ENCODE assay signal across 22 mouse cellular contexts in genomic region chr6:136967466-136967865, GRCm38 (mm10). TPM values are rescaled to one million over a fixed set of nuclear protein-coding genes. Genes with fewer than 3 reads are reported as not detected.
DNase-seq lines count a peak whose midpoint lies in the region; ATAC-seq and TF ChIP-seq lines count a peak whose summit lies in the region.
"Had no signal": no experiment of that assay in that cellular context is flagged by ENCODE, and none has a peak within 500 bp of the region (broad histone marks: within the 10 kb centered on the region; RNA-seq: fewer than 3 reads in every experiment).

No protein-coding gene starts in this region.

- H3K27me3 ChIP-seq in heart, postnatal 0 days (ENCODE audit: control insufficient read depth, insufficient read depth, low read length), result no peaks in the 10 kb centered on the region
- no peaks in the 10 kb centered on the region for H3K27me3 ChIP-seq in limb, embryonic 10.5 days (ENCODE audit: low read depth, poor library complexity, severe bottlenecking)
- no peaks in the 10 kb centered on the region for H3K27me3 ChIP-seq in forebrain, postnatal 0 days (ENCODE audit: insufficient read depth, low read length)
- H3K27me3 ChIP-seq in forebrain, embryonic 15.5 days, result no peaks in the 10 kb centered on the region
- H3K27me3 ChIP-seq: embryonic facial prominence, embryonic 12.5 days; kidney, embryonic 15.5 days; limb, embryonic 12.5 days; midbrain, embryonic 13.5 days had no signal

- no peak for TF ChIP-seq CTCF in heart, postnatal 0 days (IDR thresholded peaks at IDR 0.05; ENCODE audit: low read depth)
- no peak for TF ChIP-seq CTCF in forebrain, postnatal 0 days (IDR thresholded peaks at IDR 0.05; ENCODE audit: low read depth)

- ATAC-seq in heart, postnatal 0 days (ENCODE audit: insufficient read depth, low read depth), result no peak
- no peak for ATAC-seq in forebrain, postnatal 0 days
- ATAC-seq in forebrain, embryonic 15.5 days (replicated peaks), result no peak
- ATAC-seq: hindbrain, postnatal 0 days; midbrain, embryonic 13.5 days had no signal

- no peak for DNase-seq in heart, postnatal 0 days (ENCODE audit: low spot score)
- no peak for DNase-seq in heart, postnatal 25 days (ENCODE audit: low spot score)
- DNase-seq in 416B (ENCODE audit: low read depth) (peak; percentile 83), R1 (ENCODE audit: low read depth, low spot score) (peak; percentile 84)
- no peak for DNase-seq in limb, embryonic 10.5 days (ENCODE audit: low spot score)
- no peak for DNase-seq in forebrain, postnatal 0 days
- DNase-seq in cerebellum, adult 11 months, result no peak
- DNase-seq: cerebellum, adult 11-12 months; cerebellum, postnatal 36 days; heart, adult 2 months; heart, postnatal 14 days; lung, adult 18-20 months; lung, postnatal 36 days; right cerebral cortex, postnatal 14 days had no signal

- no peak overlapping the region for H3K4me2 ChIP-seq in heart, postnatal 0 days (ENCODE audit: low read depth, low read length)
- H3K4me2 ChIP-seq in forebrain, postnatal 0 days (ENCODE audit: low read depth), result no peak overlapping the region
- no peak overlapping the region for H3K4me2 ChIP-seq in forebrain, embryonic 15.5 days (replicated peaks)
- H3K4me2 ChIP-seq: embryonic facial prominence, embryonic 12.5 days; kidney, embryonic 15.5 days; limb, embryonic 12.5 days; midbrain, embryonic 13.5 days had no signal

- 0 out of 2 replicates have a peak overlapping the region, but pooled peaks have one; percentile 35 for H3K27ac ChIP-seq in heart, postnatal 0 days (ENCODE audit: low read depth)
- peak overlapping the region; percentile 50; the same call in 1 of the 2 replicates for H3K27ac ChIP-seq in limb, embryonic 10.5 days
- H3K27ac ChIP-seq in forebrain, postnatal 0 days (ENCODE audit: low read depth, low read length), result no peak overlapping the region
- H3K27ac ChIP-seq in forebrain, embryonic 15.5 days (replicated peaks), result no peak overlapping the region
- H3K27ac ChIP-seq: embryonic facial prominence, embryonic 12.5 days; heart, adult 2 months; hindbrain, postnatal 0 days; kidney, embryonic 15.5 days; limb, embryonic 12.5 days; midbrain, embryonic 13.5 days had no signal

- H3K9ac ChIP-seq in heart, postnatal 0 days (replicated peaks; ENCODE audit: low read depth, low read length), result no peak overlapping the region
- no peak overlapping the region for H3K9ac ChIP-seq in forebrain, postnatal 0 days
- no peak overlapping the region for H3K9ac ChIP-seq in forebrain, embryonic 15.5 days (replicated peaks)
- H3K9ac ChIP-seq: embryonic facial prominence, embryonic 12.5 days; kidney, embryonic 15.5 days; limb, embryonic 12.5 days; midbrain, embryonic 13.5 days had no signal

- no peaks in the 10 kb centered on the region for H3K9me3 ChIP-seq in heart, postnatal 0 days (replicated peaks; ENCODE audit: control insufficient read depth, low read length)
- H3K9me3 ChIP-seq in limb, embryonic 10.5 days (replicated peaks), result no peaks in the 10 kb centered on the region
- H3K9me3 ChIP-seq in forebrain, postnatal 0 days (ENCODE audit: low read length), result no peaks in the 10 kb centered on the region
- H3K9me3 ChIP-seq in forebrain, embryonic 15.5 days, result no peaks in the 10 kb centered on the region
- H3K9me3 ChIP-seq: embryonic facial prominence, embryonic 12.5 days; kidney, embryonic 15.5 days; limb, embryonic 12.5 days; midbrain, embryonic 13.5 days had no signal

- no peak for TF ChIP-seq EP300 in heart, postnatal 0 days (IDR thresholded peaks at IDR 0.05; ENCODE audit: low read depth)

- no peaks in the 10 kb centered on the region for H3K4me1 ChIP-seq in heart, postnatal 0 days (ENCODE audit: control insufficient read depth, insufficient read depth)
- H3K4me1 ChIP-seq in limb, embryonic 10.5 days, result peaks cover 5% of the 10 kb centered on the region
- no peaks in the 10 kb centered on the region for H3K4me1 ChIP-seq in forebrain, postnatal 0 days (ENCODE audit: insufficient read depth)
- H3K4me1 ChIP-seq in forebrain, embryonic 15.5 days, result no peaks in the 10 kb centered on the region
- H3K4me1 ChIP-seq: embryonic facial prominence, embryonic 12.5 days; kidney, embryonic 15.5 days; midbrain, embryonic 13.5 days had no signal

- WGBS in heart, postnatal 0 days, result 68% methylated on average over 4 of the region's 4 CpGs
- 77% methylated on average over 4 of the region's 4 CpGs for WGBS in limb, embryonic 10.5 days
- WGBS in forebrain, postnatal 0 days, result 57% methylated on average over 4 of the region's 4 CpGs
- 61% methylated on average over 4 of the region's 4 CpGs for WGBS in forebrain, embryonic 15.5 days

- H3K36me3 ChIP-seq in heart, postnatal 0 days (replicated peaks; ENCODE audit: control insufficient read depth, insufficient read depth, low read length), result no peaks in the 10 kb centered on the region
- H3K36me3 ChIP-seq in limb, embryonic 10.5 days, result no peaks in the 10 kb centered on the region
- H3K36me3 ChIP-seq in forebrain, postnatal 0 days (ENCODE audit: insufficient read depth), result no peaks in the 10 kb centered on the region
- no peaks in the 10 kb centered on the region for H3K36me3 ChIP-seq in forebrain, embryonic 15.5 days
- H3K36me3 ChIP-seq: embryonic facial prominence, embryonic 12.5 days; kidney, embryonic 15.5 days; limb, embryonic 12.5 days; midbrain, embryonic 13.5 days had no signal

- no peak overlapping the region for H3K4me3 ChIP-seq in heart, postnatal 0 days (ENCODE audit: low read depth, low read length)
- no peak overlapping the region for H3K4me3 ChIP-seq in limb, embryonic 10.5 days
- no peak overlapping the region for H3K4me3 ChIP-seq in forebrain, postnatal 0 days (ENCODE audit: low read depth, low read length)
- H3K4me3 ChIP-seq in forebrain, embryonic 15.5 days, result no peak overlapping the region
- H3K4me3 ChIP-seq: embryonic facial prominence, embryonic 12.5 days; heart, adult 2 months; kidney, embryonic 15.5 days; limb, embryonic 12.5 days; midbrain, embryonic 13.5 days had no signal

- intact Hi-C loops in heart, postnatal 25 days (cut with DNase I), result loop anchor here (5.0 kb wide), 1 partner anchor 105 kb away; no protein-coding TSS in a partner anchor

RNA-seq across cellular contexts. Expression of gene Arhgdib, which starts 25.8 kb away (rescaled TPM):
- total RNA-seq in heart, postnatal 0 days (2014; rRNA removed; ENCODE audit: low replicate concordance), result 42.2 and 45.9 TPM in 2 replicates
- polyA plus RNA-seq in heart, postnatal 0 days (2015; fragmentation: Nextera tagmentation; extraction: Ambion mirVana), result 56.7 and 58.8 TPM in 2 replicates
- total RNA-seq in heart, postnatal 25 days (2021), result 10 to 100 TPM; 26.5 to 27.8 TPM
- 30.2 and 32.5 TPM in 2 replicates for polyA plus RNA-seq in limb, embryonic 10.5 days (2016; fragmentation: Nextera tagmentation; extraction: Ambion mirVana)
- total RNA-seq in forebrain, postnatal 0 days (2014; rRNA removed), result 14.9 and 23.0 TPM in 2 replicates
- 29.3 and 37.5 TPM in 2 replicates for polyA plus RNA-seq in forebrain, postnatal 0 days (2015; fragmentation: Nextera tagmentation; extraction: Ambion mirVana)
- polyA plus RNA-seq in forebrain, embryonic 15.5 days (2015; fragmentation: Nextera tagmentation; extraction: Ambion mirVana), result 16.8 and 17.1 TPM in 2 replicates

RNA-seq across cellular contexts. Expression of gene Pde6h, which starts 43.8 kb away (rescaled TPM):
- total RNA-seq in heart, postnatal 0 days (2014; rRNA removed; ENCODE audit: low replicate concordance), result 0.19 TPM in 1 of 2 replicates, not detected in the other
- 0.04 and 0.25 TPM in 2 replicates for polyA plus RNA-seq in heart, postnatal 0 days (2015; fragmentation: Nextera tagmentation; extraction: Ambion mirVana)
- total RNA-seq in heart, postnatal 25 days (2021), result not detected
- polyA plus RNA-seq in limb, embryonic 10.5 days (2016; fragmentation: Nextera tagmentation; extraction: Ambion mirVana), result not detected in 2 replicates
- total RNA-seq in forebrain, postnatal 0 days (2014; rRNA removed), result 0.05 and 0.31 TPM in 2 replicates
- 0.34 TPM in 1 of 2 replicates, not detected in the other for polyA plus RNA-seq in forebrain, postnatal 0 days (2015; fragmentation: Nextera tagmentation; extraction: Ambion mirVana)
- not detected in 2 replicates for polyA plus RNA-seq in forebrain, embryonic 15.5 days (2015; fragmentation: Nextera tagmentation; extraction: Ambion mirVana)
- total RNA-seq: gastrocnemius, adult 18-20 months; hindbrain, postnatal 0 days had no signal
- polyA plus RNA-seq: embryonic facial prominence, embryonic 12.5 days; midbrain, embryonic 13.5 days had no signal

RNA-seq across cellular contexts. Expression of gene Erp27, which starts 45.5 kb away (rescaled TPM):
- total RNA-seq in heart, postnatal 0 days (2014; rRNA removed; ENCODE audit: low replicate concordance), result 1.7 TPM in 1 of 2 replicates, not detected in the other
- polyA plus RNA-seq in heart, postnatal 0 days (2015; fragmentation: Nextera tagmentation; extraction: Ambion mirVana), result 0.75 and 0.83 TPM in 2 replicates
- not detected for total RNA-seq in heart, postnatal 25 days (2021)
- polyA plus RNA-seq in limb, embryonic 10.5 days (2016; fragmentation: Nextera tagmentation; extraction: Ambion mirVana), result 0.15 TPM in 1 of 2 replicates, not detected in the other
- total RNA-seq in forebrain, postnatal 0 days (2014; rRNA removed), result 0.19 and 0.77 TPM in 2 replicates
- 0.79 and 0.92 TPM in 2 replicates for polyA plus RNA-seq in forebrain, postnatal 0 days (2015; fragmentation: Nextera tagmentation; extraction: Ambion mirVana)
- 0.18 and 0.66 TPM in 2 replicates for polyA plus RNA-seq in forebrain, embryonic 15.5 days (2015; fragmentation: Nextera tagmentation; extraction: Ambion mirVana)
- total RNA-seq: gastrocnemius, adult 18-20 months; heart, adult 2 months; hindbrain, postnatal 0 days; left cerebral cortex, adult 18-20 months had no signal
- polyA plus RNA-seq: hindbrain, postnatal 0 days; midbrain, embryonic 13.5 days had no signal

Comparison
In these comparisons a context has a peak if more than half of its experiments do, and no peak if none do; other contexts are left out.
1. DNase-seq: peak in 416B (single experiment) and R1 (single experiment); none in heart, postnatal 0 days (single experiment), heart, postnatal 25 days (single experiment), limb, embryonic 10.5 days (single experiment), forebrain, postnatal 0 days (single experiment) and cerebellum, adult 11 months (single experiment).
2. H3K27ac ChIP-seq: peak in heart, postnatal 0 days (single experiment) and limb, embryonic 10.5 days (single experiment); none in forebrain, postnatal 0 days (single experiment) and forebrain, embryonic 15.5 days (single experiment).